ENCODE assay signal across 23 mouse cellular contexts in genomic region chr4:57514003-57514937, GRCm38 (mm10). TPM values are rescaled to one million over a fixed set of nuclear protein-coding genes. Genes with fewer than 3 reads are reported as not detected.
DNase-seq lines count a peak whose midpoint lies in the region; ATAC-seq lines count a peak whose summit lies in the region.
"Had no signal": no experiment of that assay in that cellular context is flagged by ENCODE, and none has a peak within 500 bp of the region (broad histone marks: within the 10 kb centered on the region; RNA-seq: fewer than 3 reads in every experiment).

No protein-coding gene starts in this region.

- no peak overlapping the region for H3K4me3 ChIP-seq in kidney, embryonic 16.5 days (ENCODE audit: low read length)
- H3K4me3 ChIP-seq in limb, embryonic 10.5 days: no peak overlapping the region
- no peak overlapping the region for H3K4me3 ChIP-seq in hindbrain, embryonic 13.5 days
- H3K4me3 ChIP-seq: embryonic facial prominence, embryonic 15.5 days; heart, embryonic 15.5 days; limb, embryonic 15.5 days; megakaryocyte, embryonic 14.5 days; midbrain, embryonic 15.5 days; neural tube, embryonic 15.5 days had no signal

- peak overlapping the region; percentile 25; the same call in 1 of the 2 replicates for H3K4me2 ChIP-seq in kidney, embryonic 16.5 days (replicated peaks; ENCODE audit: low read depth, low read length)
- H3K4me2 ChIP-seq in hindbrain, embryonic 13.5 days: no peak overlapping the region
- H3K4me2 ChIP-seq: embryonic facial prominence, embryonic 15.5 days; heart, embryonic 15.5 days; limb, embryonic 15.5 days; midbrain, embryonic 15.5 days; neural tube, embryonic 15.5 days had no signal

- no peaks in the 10 kb centered on the region for H3K9me3 ChIP-seq in kidney, embryonic 16.5 days (ENCODE audit: low read length)
- H3K9me3 ChIP-seq in limb, embryonic 10.5 days (replicated peaks): no peaks in the 10 kb centered on the region
- no peaks in the 10 kb centered on the region for H3K9me3 ChIP-seq in hindbrain, embryonic 13.5 days
- H3K9me3 ChIP-seq: embryonic facial prominence, embryonic 15.5 days; heart, embryonic 15.5 days; limb, embryonic 15.5 days; megakaryocyte, embryonic 14.5 days; midbrain, embryonic 15.5 days; neural tube, embryonic 15.5 days had no signal

- H3K9ac ChIP-seq in kidney, embryonic 16.5 days (replicated peaks; ENCODE audit: low read length): no peak overlapping the region
- no peak overlapping the region for H3K9ac ChIP-seq in hindbrain, embryonic 13.5 days
- H3K9ac ChIP-seq: embryonic facial prominence, embryonic 15.5 days; heart, embryonic 15.5 days; limb, embryonic 15.5 days; midbrain, embryonic 15.5 days; neural tube, embryonic 15.5 days had no signal

- 33% methylated on average over 31 of the region's 31 CpGs for WGBS in kidney, embryonic 16.5 days
- WGBS in limb, embryonic 10.5 days: 86% methylated on average over 31 of the region's 31 CpGs
- 84% methylated on average over 31 of the region's 31 CpGs for WGBS in hindbrain, embryonic 13.5 days

- DNase-seq in kidney, adult 9 months: no peak
- DNase-seq in NIH3T3 (ENCODE audit: low read depth): peak; percentile 47
- DNase-seq in ZHBTc4 (ENCODE audit: low read depth, low spot score): peak; percentile 44
- DNase-seq in limb, embryonic 10.5 days (ENCODE audit: low spot score): no peak
- no peak for DNase-seq in frontal cortex, postnatal 10 days (ENCODE audit: low spot score in 2 of 2)
- no peak for DNase-seq in urinary bladder, postnatal 25 days (ENCODE audit: low spot score)
- DNase-seq: cerebellum, adult 11 months; cerebellum, postnatal 14 days; gastrocnemius, postnatal 10 days; kidney, adult 11 months; layer of hippocampus, postnatal 36 days; right cerebral cortex, postnatal 25 days; thymus, postnatal 4 days had no signal

- peaks cover 14% of the 10 kb centered on the region; the same call in 1 of the 2 replicates for H3K4me1 ChIP-seq in kidney, embryonic 16.5 days (ENCODE audit: insufficient read depth, low read length)
- peaks cover 10% of the 10 kb centered on the region; the same call in 1 of the 2 replicates for H3K4me1 ChIP-seq in limb, embryonic 10.5 days
- no peaks in the 10 kb centered on the region for H3K4me1 ChIP-seq in hindbrain, embryonic 13.5 days (replicated peaks)
- H3K4me1 ChIP-seq: embryonic facial prominence, embryonic 15.5 days; limb, embryonic 15.5 days; megakaryocyte, embryonic 14.5 days; midbrain, embryonic 15.5 days; neural tube, embryonic 15.5 days had no signal

- H3K27ac ChIP-seq in kidney, embryonic 16.5 days (ENCODE audit: low read length): no peak overlapping the region
- H3K27ac ChIP-seq in limb, embryonic 10.5 days: 0 out of 2 replicates have a peak overlapping the region, but pooled peaks have one; percentile 23
- H3K27ac ChIP-seq in hindbrain, embryonic 13.5 days: no peak overlapping the region
- H3K27ac ChIP-seq: embryonic facial prominence, embryonic 15.5 days; heart, embryonic 15.5 days; hindbrain, postnatal 0 days; limb, embryonic 15.5 days; midbrain, embryonic 15.5 days; neural tube, embryonic 15.5 days had no signal

- peak; percentile 63; the same call in 1 of the 2 replicates for ATAC-seq in kidney, embryonic 16.5 days (ENCODE audit: low FRiP score, low TSS enrichment)
- no peak for ATAC-seq in hindbrain, embryonic 13.5 days (ENCODE audit: low FRiP score)
- ATAC-seq: hindbrain, postnatal 0 days; midbrain, embryonic 15.5 days; Patski had no signal

- H3K36me3 ChIP-seq in kidney, embryonic 16.5 days (ENCODE audit: insufficient read depth, low read length): no peaks in the 10 kb centered on the region
- H3K36me3 ChIP-seq in limb, embryonic 10.5 days: no peaks in the 10 kb centered on the region
- H3K36me3 ChIP-seq in hindbrain, embryonic 13.5 days: no peaks in the 10 kb centered on the region
- H3K36me3 ChIP-seq: embryonic facial prominence, embryonic 15.5 days; heart, embryonic 15.5 days; limb, embryonic 15.5 days; midbrain, embryonic 15.5 days; neural tube, embryonic 15.5 days had no signal

- H3K27me3 ChIP-seq in kidney, embryonic 16.5 days (ENCODE audit: insufficient read depth, low read length): peaks cover 4% of the 10 kb centered on the region; the same call in 1 of the 2 replicates
- no peaks in the 10 kb centered on the region for H3K27me3 ChIP-seq in limb, embryonic 10.5 days (ENCODE audit: low read depth, poor library complexity, severe bottlenecking)
- H3K27me3 ChIP-seq in hindbrain, embryonic 13.5 days: no peaks in the 10 kb centered on the region
- H3K27me3 ChIP-seq: embryonic facial prominence, embryonic 15.5 days; heart, embryonic 15.5 days; limb, embryonic 15.5 days; midbrain, embryonic 15.5 days; neural tube, embryonic 15.5 days; Patski had no signal

RNA-seq across cellular contexts. Expression of gene Pakap, which starts 53.7 kb away (rescaled TPM):
- polyA plus RNA-seq in kidney, embryonic 16.5 days (2015; fragmentation: Nextera tagmentation; extraction: Ambion mirVana): 21.4 and 21.8 TPM in 2 replicates
- polyA plus RNA-seq in limb, embryonic 10.5 days (2016; fragmentation: Nextera tagmentation; extraction: Ambion mirVana): 24.6 and 39.4 TPM in 2 replicates
- 10.3 and 11.5 TPM in 2 replicates for polyA plus RNA-seq in hindbrain, embryonic 13.5 days (2015; fragmentation: Nextera tagmentation; extraction: Ambion mirVana)

Comparison
In these comparisons a context has a peak if more than half of its experiments do, and no peak if none do; other contexts are left out.
1. DNase-seq: peak in NIH3T3 (single experiment) and ZHBTc4 (single experiment); none in kidney, adult 9 months (single experiment), limb, embryonic 10.5 days (single experiment), frontal cortex, postnatal 10 days (0 of 2) and urinary bladder, postnatal 25 days (single experiment).